Mouse (Mus musculus): ENCODE results near the gene Lrrk1. TPM values are rescaled to one million over a fixed set of nuclear protein-coding genes. Genes with fewer than 3 reads are reported as not detected.

The Lrrk1 gene
- total RNA-seq, 1 experiment from 2014 or later, result 16.6 TPM

DNA sequence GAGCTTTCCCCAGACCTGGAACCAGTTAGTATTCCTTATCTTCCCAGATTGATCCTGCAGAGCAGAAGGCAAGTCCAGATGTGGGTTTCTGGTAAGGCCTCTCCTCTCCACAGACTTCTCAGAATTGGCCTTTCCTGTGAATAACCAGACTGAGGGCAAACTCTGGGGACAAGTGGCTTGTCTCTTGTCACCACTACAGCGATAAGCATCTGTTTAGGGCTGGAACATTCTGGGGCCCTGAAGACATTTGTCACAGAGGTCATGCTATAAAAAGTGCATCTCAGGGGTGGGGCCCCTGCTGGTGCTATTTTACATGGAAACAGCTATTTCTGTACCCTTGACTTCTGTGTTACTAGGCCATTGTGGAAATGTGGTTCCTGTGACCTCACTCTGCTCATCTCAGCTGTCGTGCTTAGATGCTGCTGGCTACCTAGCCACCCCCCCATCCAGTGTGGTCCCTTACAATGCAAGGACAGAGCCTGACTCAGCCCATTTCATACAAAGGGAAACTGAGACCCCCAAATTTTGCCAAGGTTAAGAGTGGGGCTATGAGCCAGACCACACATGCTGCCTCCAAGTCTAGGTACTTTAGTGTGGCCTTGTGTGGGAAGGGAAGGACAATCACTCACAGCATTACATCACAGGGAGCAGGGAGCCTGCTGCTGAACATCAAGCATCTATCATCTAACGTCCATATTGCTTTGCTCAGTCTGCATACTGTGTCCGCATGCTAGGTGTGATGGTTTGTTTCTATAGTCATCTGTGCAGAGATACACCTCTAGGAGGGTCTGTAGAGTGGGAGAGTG lies 154.8 kb downstream of the Lrrk1 start:
- peak; percentile 76 for ATAC-seq (replicated peaks; ENCODE audit: low read depth, poor library complexity, severe bottlenecking)

DNA sequence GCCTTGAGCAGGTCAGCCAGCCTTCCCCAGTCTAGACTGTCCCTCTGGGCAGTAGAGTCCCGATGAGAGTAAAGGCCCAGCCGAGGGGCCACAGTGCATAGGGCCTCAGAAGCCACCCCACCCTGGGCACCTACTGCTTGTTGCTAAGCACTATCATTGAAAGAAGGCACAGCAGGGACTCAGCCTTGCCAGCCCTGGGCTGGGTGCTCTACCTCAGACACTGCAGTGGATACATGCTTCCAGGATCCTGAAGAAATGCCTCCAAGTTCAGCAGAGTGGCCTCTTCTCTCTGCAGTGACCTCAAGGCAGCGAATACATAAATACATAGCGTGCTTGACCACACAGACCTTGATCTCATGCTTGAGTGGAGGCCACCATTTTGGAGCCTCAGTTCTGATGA lies 156.3 kb downstream of the Lrrk1 start:
- no peak for ATAC-seq (replicated peaks; ENCODE audit: low read depth, poor library complexity, severe bottlenecking)

- ATAC-seq (replicated peaks; ENCODE audit: low read depth, poor library complexity, severe bottlenecking), result no peak
Measured at GRCm38 (mm10) chr7:66230638-66231550, 157.3 kb downstream of the Lrrk1 start.

- peak; percentile 61 for ATAC-seq (replicated peaks; ENCODE audit: low read depth, poor library complexity, severe bottlenecking)
Measured at GRCm38 (mm10) chr7:66230246-66230637, 157.9 kb downstream of the Lrrk1 start.

DNA sequence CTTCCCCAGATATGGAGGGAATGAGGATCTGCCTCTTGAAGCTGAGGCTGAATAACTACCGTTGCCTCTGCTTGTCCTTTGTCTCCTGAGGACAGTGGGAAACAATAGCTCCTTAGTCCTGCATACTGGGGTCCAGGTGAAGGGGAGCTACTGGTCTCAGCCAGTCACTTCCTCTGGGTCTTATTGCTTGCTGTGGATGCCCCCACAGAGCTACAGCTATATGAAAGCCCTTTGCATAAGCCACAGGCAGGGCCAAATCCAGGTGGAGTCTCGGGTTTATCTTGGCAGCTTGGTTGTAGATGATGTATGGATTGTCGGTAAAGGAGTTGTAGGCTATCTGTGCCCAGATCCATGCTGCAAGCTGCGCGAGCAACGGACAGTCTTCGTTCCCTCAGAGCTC lies 158.7 kb downstream of the Lrrk1 start:
- no peak for ATAC-seq (replicated peaks; ENCODE audit: low read depth, poor library complexity, severe bottlenecking)

DNA sequence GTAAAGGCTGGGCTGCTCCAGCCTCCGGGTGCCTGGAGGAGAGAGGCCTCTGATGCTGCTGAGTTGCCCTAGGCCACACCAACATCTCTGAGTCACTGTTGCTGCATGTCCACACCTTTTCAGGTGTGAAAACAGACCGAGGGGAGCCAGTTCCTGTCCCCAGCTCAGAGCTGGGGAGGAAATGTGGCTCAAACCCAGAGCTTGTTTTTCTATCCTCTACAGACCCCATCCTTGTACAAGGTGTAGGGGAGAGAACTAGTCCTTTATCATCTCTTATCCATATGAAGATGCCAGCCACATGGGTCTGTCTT lies 159.6 kb downstream of the Lrrk1 start:
- no peak for ATAC-seq (replicated peaks; ENCODE audit: low read depth, poor library complexity, severe bottlenecking)

DNA sequence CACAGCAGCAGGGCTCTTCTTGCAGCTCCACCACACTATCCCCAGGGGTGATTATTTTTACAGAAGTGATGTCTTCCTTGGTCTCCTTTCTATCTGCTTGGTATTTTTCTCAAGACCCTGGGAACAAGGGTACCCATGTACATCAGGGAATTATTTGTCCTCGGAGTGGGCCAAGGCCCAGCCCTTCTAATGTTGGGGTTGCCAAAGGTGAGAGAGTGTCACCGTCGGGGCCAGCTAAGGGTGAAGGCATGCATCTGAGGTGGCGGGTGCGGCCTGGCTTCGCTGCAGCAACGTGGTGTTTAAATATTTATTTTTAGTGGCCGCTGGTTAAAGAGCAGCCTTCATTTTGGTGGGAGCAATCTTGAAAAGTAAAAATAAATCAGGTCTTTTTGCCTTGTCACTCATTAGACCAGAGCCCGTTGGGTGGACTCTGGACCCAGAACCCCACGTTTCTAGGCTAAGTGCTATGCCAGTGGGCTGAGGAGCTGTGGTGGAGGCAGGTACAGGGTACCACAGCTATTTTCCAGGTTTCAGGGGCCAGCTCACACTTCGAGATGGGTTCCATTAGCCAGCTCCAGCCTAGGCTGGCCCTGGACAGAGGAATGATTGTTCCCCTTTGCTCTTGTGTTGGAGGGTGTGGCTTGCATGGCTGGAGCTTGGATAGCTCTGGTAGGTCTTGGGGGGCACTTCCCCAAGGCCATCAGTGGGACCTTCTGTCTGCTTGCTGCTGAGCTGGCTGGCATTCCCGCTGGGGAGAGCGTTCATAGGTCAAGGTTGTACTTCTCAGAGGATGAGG lies 160.1 kb downstream of the Lrrk1 start:
- no peak for ATAC-seq (replicated peaks; ENCODE audit: low read depth, poor library complexity, severe bottlenecking)

DNA sequence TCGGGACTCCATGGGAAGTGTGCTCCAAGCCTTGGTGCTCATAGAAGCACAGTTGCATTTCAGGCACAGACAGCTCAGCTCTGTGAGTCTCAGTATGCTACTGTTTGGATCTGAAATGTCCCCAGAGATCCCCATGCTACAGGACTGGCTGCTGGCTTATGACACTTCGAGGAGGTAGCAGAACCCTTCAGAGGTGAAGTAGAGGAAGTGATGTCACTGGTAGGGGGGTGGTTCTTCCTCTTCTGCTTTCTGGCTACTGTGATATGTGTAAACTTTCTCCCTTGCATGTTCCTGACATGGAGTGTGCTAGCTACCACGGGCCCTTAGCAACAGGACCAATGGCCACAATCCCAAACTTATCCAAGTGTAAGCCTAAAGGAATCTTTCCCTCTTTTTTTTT lies 162.3 kb downstream of the Lrrk1 start:
- ATAC-seq (replicated peaks; ENCODE audit: low read depth, poor library complexity, severe bottlenecking), result peak; percentile 80

- no peak for ATAC-seq (replicated peaks; ENCODE audit: low read depth, poor library complexity, severe bottlenecking)
Measured at GRCm38 (mm10) chr7:66224541-66224940, 163.6 kb downstream of the Lrrk1 start.

GRCm38 (mm10) chr7:66223731-66224130 lies 164.4 kb downstream of the Lrrk1 start:
- no peak for ATAC-seq (replicated peaks; ENCODE audit: low read depth, poor library complexity, severe bottlenecking)

DNA sequence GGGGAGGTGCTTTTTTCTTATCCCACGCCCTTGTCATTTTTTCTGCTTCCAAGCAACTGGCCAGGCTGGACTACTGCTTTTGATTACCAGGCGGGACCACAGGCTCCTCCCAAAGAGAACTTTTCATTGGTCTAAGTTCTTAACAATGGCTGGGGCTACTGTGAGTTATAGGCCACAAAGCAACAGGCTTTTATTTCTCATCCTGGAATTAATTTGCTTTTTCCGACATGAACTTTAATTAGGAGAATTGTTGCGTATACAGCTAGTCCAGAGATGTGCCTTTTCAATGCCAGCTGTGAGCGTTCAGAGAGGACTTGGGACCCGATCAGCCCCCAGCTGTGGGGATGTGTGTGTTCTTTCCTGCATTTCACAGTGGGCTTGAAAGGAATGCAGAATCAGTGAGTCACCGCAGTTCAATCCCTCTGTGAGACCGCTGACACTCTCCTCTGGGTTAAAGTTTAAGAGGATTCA lies 165.5 kb downstream of the Lrrk1 start:
- ATAC-seq (replicated peaks; ENCODE audit: low read depth, poor library complexity, severe bottlenecking), result no peak

GRCm38 (mm10) chr7:66219794-66220227 lies 168.3 kb downstream of the Lrrk1 start:
- ATAC-seq (replicated peaks; ENCODE audit: low read depth, poor library complexity, severe bottlenecking), result no peak

GRCm38 (mm10) chr7:66219028-66219793 lies 168.9 kb downstream of the Lrrk1 start:
- no peak for ATAC-seq (replicated peaks; ENCODE audit: low read depth, poor library complexity, severe bottlenecking)

DNA sequence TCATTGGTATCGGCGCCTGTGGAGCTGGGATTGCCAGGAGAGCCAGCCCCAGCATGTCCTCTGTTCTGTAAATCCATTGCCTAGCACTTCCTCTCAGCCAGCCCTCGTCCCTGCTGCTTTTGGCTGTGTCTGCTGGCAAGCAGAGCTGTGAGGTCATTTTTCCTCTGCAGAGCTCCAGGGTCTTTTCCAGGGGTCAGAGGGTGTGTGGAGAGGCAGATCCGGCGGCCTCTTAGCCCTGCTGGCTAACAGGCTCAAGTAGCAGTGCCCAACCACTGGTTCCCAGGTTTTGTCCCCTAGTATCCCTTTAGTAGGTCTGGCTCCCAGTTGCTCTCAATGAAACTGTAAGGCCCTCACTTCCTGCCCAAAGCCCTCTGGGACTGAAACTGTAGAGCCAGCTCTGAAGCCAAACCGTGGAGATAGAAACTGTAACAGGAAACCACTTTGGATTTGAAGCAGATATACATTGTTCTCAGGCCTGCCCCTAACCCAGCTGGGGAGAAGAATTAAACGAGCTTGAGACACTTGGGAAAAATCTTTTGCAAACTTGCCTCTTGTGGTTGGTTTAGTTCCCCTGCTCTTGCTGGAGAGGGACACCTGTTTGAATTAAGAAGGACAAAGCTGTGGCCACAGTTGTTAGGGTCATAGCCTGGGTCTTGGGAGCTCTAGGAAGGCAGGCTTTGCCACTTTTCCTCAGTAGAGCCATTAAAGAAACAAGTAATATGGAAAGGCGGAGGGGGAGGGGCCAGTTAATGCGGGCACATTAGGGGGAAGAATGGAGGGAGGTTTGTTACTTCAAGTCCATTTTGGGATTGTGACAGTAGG lies 169.7 kb downstream of the Lrrk1 start:
- ATAC-seq (replicated peaks; ENCODE audit: low read depth, poor library complexity, severe bottlenecking), result peak; percentile 73

DNA sequence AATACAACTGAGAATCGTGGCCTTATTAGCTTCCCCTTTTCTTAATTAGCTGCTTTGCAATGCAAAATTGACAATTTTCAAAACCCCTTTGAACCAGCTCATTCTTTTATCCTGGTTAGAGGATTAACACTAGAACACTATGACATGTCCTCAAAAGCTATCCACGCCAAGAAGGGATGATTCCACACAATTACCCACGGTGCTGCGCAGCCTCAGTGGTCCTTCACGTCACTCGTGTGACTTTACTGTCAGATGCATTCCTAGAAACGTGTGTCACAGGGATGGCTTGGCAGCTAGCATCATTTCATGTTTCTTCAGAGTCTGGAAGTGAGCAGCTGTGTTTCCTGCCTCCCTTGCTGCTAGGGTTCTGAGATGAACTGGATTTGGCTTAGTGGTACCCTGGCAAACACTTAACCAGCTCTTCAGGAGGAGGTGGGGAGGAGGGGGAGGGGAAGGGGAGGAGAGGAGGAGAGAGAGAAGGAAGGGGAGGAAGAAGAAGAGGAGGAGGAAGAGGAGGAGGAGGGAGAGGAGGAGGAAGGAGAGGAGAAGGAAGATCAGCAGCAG lies 170.5 kb downstream of the Lrrk1 start:
- ATAC-seq (replicated peaks; ENCODE audit: low read depth, poor library complexity, severe bottlenecking), result no peak

DNA sequence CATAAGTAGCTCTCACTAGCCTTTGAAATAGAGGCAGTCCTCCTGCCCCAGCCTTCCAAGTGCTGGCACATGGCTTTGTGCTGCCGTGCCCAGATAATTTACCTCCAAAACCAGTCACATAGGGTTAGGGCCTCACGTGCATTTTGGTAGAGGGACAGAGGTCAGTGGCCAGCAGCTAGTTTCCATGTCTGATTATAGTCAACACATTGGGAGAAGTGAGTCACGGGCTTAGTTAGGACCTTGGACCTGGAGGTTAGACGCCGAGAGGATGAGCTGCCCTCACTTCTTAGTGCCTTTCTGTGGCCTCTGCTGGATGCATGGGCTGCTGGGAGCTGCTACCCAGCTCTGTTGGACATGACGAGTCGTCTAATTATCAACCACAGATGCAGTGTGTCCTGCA lies 171.1 kb downstream of the Lrrk1 start:
- no peak for ATAC-seq (replicated peaks; ENCODE audit: low read depth, poor library complexity, severe bottlenecking)

- ATAC-seq (replicated peaks; ENCODE audit: low read depth, poor library complexity, severe bottlenecking), result no peak
Measured at GRCm38 (mm10) chr7:66215911-66216310, 172.2 kb downstream of the Lrrk1 start.

- peak; percentile 39; the same call in 1 of the 2 replicates for ATAC-seq (replicated peaks; ENCODE audit: low read depth, poor library complexity, severe bottlenecking)
Measured at GRCm38 (mm10) chr7:66214477-66214876, 173.7 kb downstream of the Lrrk1 start.
